Mouse (Mus musculus) brown adipose tissue, adult 24 weeks (tissue): ENCODE data around the gene Thoc2. TPM values are rescaled to one million over a fixed set of nuclear protein-coding genes. Genes with fewer than 3 reads are reported as not detected.
"Not testable (repeated sequence)": the region's sequence is repeated elsewhere in the genome, so short reads cannot be mapped to it uniquely, and the experiment has no call there.

ENCODE experiments used
- H3K27ac ChIP-seq: fragments of 200-500 bp; replicated peaks from 2 replicates; pipeline ENCODE4 v1.5.1; 2012; ENCODE audit warnings: low read depth, mild to moderate bottlenecking, low read length
- H3K4me1 ChIP-seq: fragments of 200-500 bp; 2 replicates; pipeline ENCODE4 v1.6.1; 2012; ENCODE audit warnings: low read length, mixed read lengths; ENCODE audit not compliant: control insufficient read depth, insufficient read depth, insufficient read length
- H3K4me3 ChIP-seq: fragments of 200-500 bp; 2 replicates; pipeline ENCODE4 v1.5.1; 2012; ENCODE audit warnings: low read depth, mild to moderate bottlenecking, low read length, moderate library complexity; ENCODE audit not compliant: insufficient read depth
- polyA plus RNA-seq: library from polyadenylated mRNA; stranded (reverse); fragments of >200 nt; gene quantifications from 2 replicates; pipeline ENCODE4 v1.2.4, GENCODE M21; 2012; ENCODE audit not compliant: missing spikeins, insufficient read depth, insufficient read length

Gene Thoc2
- polyA plus RNA-seq: 29.1 and 36.8 TPM in 2 replicates

- Histone ChIP-seq H3K4me1 (peaks cover 7% of the 10 kb centered on the region), H3K27ac (peak within 1 kb of the TSS; percentile 72), H3K4me3 (no peak within 1 kb of the TSS)
These were observed at the start of gene Thoc2 for GRCm38 (mm10) chrX:41920574-41920973. Gene Thoc2 (minus strand): TSS chrX:41920674.

- H3K4me1 ChIP-seq: no peaks in the 10 kb centered on the region
- H3K27ac ChIP-seq: no peak overlapping the region
- H3K4me3 ChIP-seq: no peak overlapping the region
These were observed 49.6 kb upstream of the Thoc2 start for GRCm38 (mm10) chrX:41970096-41970495.

GRCm38 (mm10) chrX:41969341-41969740, 48.9 kb upstream of the Thoc2 start:
- Histone ChIP-seq H3K27ac (no peak overlapping the region), H3K4me3 (no peak overlapping the region)

GRCm38 (mm10) chrX:41957161-41957560, 36.7 kb upstream of the Thoc2 start:
- no peaks in the 10 kb centered on the region for H3K4me1 ChIP-seq
- no peak overlapping the region for H3K27ac ChIP-seq
- no peak overlapping the region for H3K4me3 ChIP-seq

More at GRCm38 (mm10) chrX:41969341-41969740, 48.9 kb upstream of the Thoc2 start:
- no peaks in the 10 kb centered on the region for H3K4me1 ChIP-seq

- Histone ChIP-seq H3K4me1 (no peaks in the 10 kb centered on the region), H3K4me3 (no peak overlapping the region), H3K27ac (no peak overlapping the region)
These were observed 21.4 kb upstream of the Thoc2 start for GRCm38 (mm10) chrX:41941840-41942239.

GRCm38 (mm10) chrX:41931821-41932220, 11.3 kb upstream of the Thoc2 start:
- H3K27ac ChIP-seq, H3K4me1 ChIP-seq, H3K4me3 ChIP-seq: not testable (repeated sequence)

- Histone ChIP-seq H3K4me3 (no peak overlapping the region), H3K4me1 (peaks cover 7% of the 10 kb centered on the region), H3K27ac (no peak overlapping the region)
These were observed 4.2 kb upstream of the Thoc2 start for GRCm38 (mm10) chrX:41924708-41925107.

GRCm38 (mm10) chrX:41912061-41912401, 8.4 kb downstream of the Thoc2 start:
- Histone ChIP-seq H3K4me3 (peak overlapping the region; percentile 95), H3K4me1 (no peaks in the 10 kb centered on the region), H3K27ac (peak overlapping the region; percentile 99)

- peak overlapping the region; percentile 95 for H3K4me3 ChIP-seq
- H3K4me1 ChIP-seq: no peaks in the 10 kb centered on the region; the same call in 1 of the 2 replicates
- peak overlapping the region; percentile 99 for H3K27ac ChIP-seq
These were observed 8.9 kb downstream of the Thoc2 start for GRCm38 (mm10) chrX:41911390-41912060.

- peak overlapping the region; percentile 95 for H3K4me3 ChIP-seq
- peaks cover 2% of the 10 kb centered on the region; the same call in 1 of the 2 replicates for H3K4me1 ChIP-seq
- peak overlapping the region; percentile 61 for H3K27ac ChIP-seq
These were observed 9.5 kb downstream of the Thoc2 start for GRCm38 (mm10) chrX:41910981-41911380.

GRCm38 (mm10) chrX:41910471-41910870, 10.0 kb downstream of the Thoc2 start:
- Histone ChIP-seq H3K4me3 (peak overlapping the region; percentile 95), H3K4me1 (peaks cover 2% of the 10 kb centered on the region; the same call in 1 of the 2 replicates), H3K27ac (peak overlapping the region; percentile 61)

- H3K4me3 ChIP-seq: no peak overlapping the region
- H3K27ac ChIP-seq: no peak overlapping the region
These were observed 35.5 kb downstream of the Thoc2 start for GRCm38 (mm10) chrX:41884759-41885505.

GRCm38 (mm10) chrX:41876581-41876980, 43.9 kb downstream of the Thoc2 start:
- no peak overlapping the region for H3K4me3 ChIP-seq
- no peaks in the 10 kb centered on the region for H3K4me1 ChIP-seq
- no peak overlapping the region for H3K27ac ChIP-seq

More at GRCm38 (mm10) chrX:41884759-41885505, 35.5 kb downstream of the Thoc2 start:
- no peaks in the 10 kb centered on the region for H3K4me1 ChIP-seq

- no peak overlapping the region for H3K4me3 ChIP-seq
- H3K27ac ChIP-seq: no peak overlapping the region
- H3K4me1 ChIP-seq: no peaks in the 10 kb centered on the region
These were observed 82.7 kb downstream of the Thoc2 start for GRCm38 (mm10) chrX:41837823-41838222.

- Histone ChIP-seq H3K4me3 (no peak overlapping the region), H3K4me1 (no peaks in the 10 kb centered on the region), H3K27ac (no peak overlapping the region)
These were observed 114.9 kb downstream of the Thoc2 start for GRCm38 (mm10) chrX:41805592-41805991.

- Histone ChIP-seq H3K4me1 (no peaks in the 10 kb centered on the region), H3K4me3 (no peak overlapping the region), H3K27ac (no peak overlapping the region)
These were observed 127.2 kb downstream of the Thoc2 start for GRCm38 (mm10) chrX:41793303-41793702.
